Mouse (Mus musculus): Measurements from ENCODE around the gene Dcps. TPM values are rescaled to one million over a fixed set of nuclear protein-coding genes. Genes with fewer than 3 reads are reported as not detected.

Dcps gene
- polyA plus RNA-seq, 1 experiment from 2014 or later: 81.0 TPM

- no peak overlapping the region for H3K27ac ChIP-seq (replicated peaks; ENCODE audit: low read depth, low read length)
- no peak overlapping the region for H3K9ac ChIP-seq (replicated peaks; ENCODE audit: low read length)
- H3K4me2 ChIP-seq (ENCODE audit: low read length): no peak overlapping the region
- no peak for ATAC-seq (ENCODE audit: low FRiP score, low TSS enrichment)
- no peaks in the 10 kb centered on the region for H3K9me3 ChIP-seq (ENCODE audit: control insufficient read depth, low read length)
- no peak for DNase-seq
- WGBS: 94% methylated on average over 10 of the region's 10 CpGs
- H3K4me3 ChIP-seq (replicated peaks; ENCODE audit: low read depth, low read length): no peak overlapping the region
- H3K27me3 ChIP-seq (ENCODE audit: control insufficient read depth, insufficient read depth, low read length): no peaks in the 10 kb centered on the region
- H3K4me1 ChIP-seq (ENCODE audit: control insufficient read depth, insufficient read depth, low read length): no peaks in the 10 kb centered on the region
- H3K36me3 ChIP-seq (ENCODE audit: control insufficient read depth, insufficient read depth, low read length): peaks cover 16% of the 10 kb centered on the region; the same call in 1 of the 2 replicates
Measured at GRCm38 (mm10) chr9:35187351-35187903, 11.6 kb upstream of the Dcps start.

GRCm38 (mm10) chr9:35186430-35186829 lies 10.6 kb upstream of the Dcps start:
- Histone ChIP-seq H3K27ac (replicated peaks; ENCODE audit: low read depth, low read length) (no peak overlapping the region), H3K4me3 (replicated peaks; ENCODE audit: low read depth, low read length) (no peak overlapping the region), H3K4me2 (ENCODE audit: low read length) (no peak overlapping the region), H3K9ac (replicated peaks; ENCODE audit: low read length) (no peak overlapping the region), H3K27me3 (ENCODE audit: control insufficient read depth, insufficient read depth, low read length) (no peaks in the 10 kb centered on the region), H3K9me3 (ENCODE audit: control insufficient read depth, low read length) (no peaks in the 10 kb centered on the region), H3K4me1 (ENCODE audit: control insufficient read depth, insufficient read depth, low read length) (no peaks in the 10 kb centered on the region), H3K36me3 (ENCODE audit: control insufficient read depth, insufficient read depth, low read length) (peaks cover 16% of the 10 kb centered on the region; the same call in 1 of the 2 replicates)
- no peak for ATAC-seq (ENCODE audit: low FRiP score, low TSS enrichment)
- WGBS: 82% methylated on average over 4 of the region's 4 CpGs
- no peak for DNase-seq

GRCm38 (mm10) chr9:35183359-35183758 lies 7.5 kb upstream of the Dcps start:
- DNase-seq (no peak), ATAC-seq (ENCODE audit: low FRiP score, low TSS enrichment) (no peak)
- H3K4me3 ChIP-seq (replicated peaks; ENCODE audit: low read depth, low read length): no peak overlapping the region
- no peak overlapping the region for H3K27ac ChIP-seq (replicated peaks; ENCODE audit: low read depth, low read length)
- 64% methylated on average over 5 of the region's 5 CpGs for WGBS
- no peak overlapping the region for H3K9ac ChIP-seq (replicated peaks; ENCODE audit: low read length)
- H3K9me3 ChIP-seq (ENCODE audit: control insufficient read depth, low read length): no peaks in the 10 kb centered on the region
- H3K4me2 ChIP-seq (ENCODE audit: low read length): no peak overlapping the region
- H3K27me3 ChIP-seq (ENCODE audit: control insufficient read depth, insufficient read depth, low read length): no peaks in the 10 kb centered on the region
- H3K36me3 ChIP-seq (ENCODE audit: control insufficient read depth, insufficient read depth, low read length): 0 out of 2 replicates have a peak, but pooled peaks cover 9% of the 10 kb centered on the region
- H3K4me1 ChIP-seq (ENCODE audit: control insufficient read depth, insufficient read depth, low read length): no peaks in the 10 kb centered on the region

- 90% methylated on average over 2 of the region's 2 CpGs for WGBS
- no peak overlapping the region for H3K4me3 ChIP-seq (replicated peaks; ENCODE audit: low read depth, low read length)
- H3K9ac ChIP-seq (replicated peaks; ENCODE audit: low read length): no peak overlapping the region
- DNase-seq: no peak
- H3K27ac ChIP-seq (replicated peaks; ENCODE audit: low read depth, low read length): no peak overlapping the region
- H3K4me1 ChIP-seq (ENCODE audit: control insufficient read depth, insufficient read depth, low read length): no peaks in the 10 kb centered on the region
- no peaks in the 10 kb centered on the region for H3K9me3 ChIP-seq (ENCODE audit: control insufficient read depth, low read length)
- ATAC-seq (ENCODE audit: low FRiP score, low TSS enrichment): no peak
- 0 out of 2 replicates have a peak, but pooled peaks cover 7% of the 10 kb centered on the region for H3K36me3 ChIP-seq (ENCODE audit: control insufficient read depth, insufficient read depth, low read length)
- H3K27me3 ChIP-seq (ENCODE audit: control insufficient read depth, insufficient read depth, low read length): no peaks in the 10 kb centered on the region
- H3K4me2 ChIP-seq (ENCODE audit: low read length): no peak overlapping the region
Measured at GRCm38 (mm10) chr9:35182832-35183231, 7.0 kb upstream of the Dcps start.

- no peaks in the 10 kb centered on the region for H3K9me3 ChIP-seq (ENCODE audit: control insufficient read depth, low read length)
- ATAC-seq (ENCODE audit: low FRiP score, low TSS enrichment): peak; percentile 31; the same call in 1 of the 2 replicates
- no peaks in the 10 kb centered on the region for H3K27me3 ChIP-seq (ENCODE audit: control insufficient read depth, insufficient read depth, low read length)
- WGBS: 47% methylated on average over 14 of the region's 14 CpGs
- peak overlapping the region; percentile 56; the same call in 1 of the 2 replicates for H3K9ac ChIP-seq (replicated peaks; ENCODE audit: low read length)
- no peak for DNase-seq
- H3K36me3 ChIP-seq (ENCODE audit: control insufficient read depth, insufficient read depth, low read length): no peaks in the 10 kb centered on the region
- H3K4me1 ChIP-seq (ENCODE audit: control insufficient read depth, insufficient read depth, low read length): peaks cover 11% of the 10 kb centered on the region; the same call in 1 of the 2 replicates
- H3K27ac ChIP-seq (replicated peaks; ENCODE audit: low read depth, low read length): peak overlapping the region; percentile 86; the same call in 1 of the 2 replicates
- H3K4me2 ChIP-seq (ENCODE audit: low read length): peak overlapping the region; percentile 82
- peak overlapping the region; percentile 53 for H3K4me3 ChIP-seq (replicated peaks; ENCODE audit: low read depth, low read length)
Measured at GRCm38 (mm10) chr9:35176124-35176659, 331 bp upstream of the Dcps start.

GRCm38 (mm10) chr9:35173331-35173730 lies 2.5 kb downstream of the Dcps start:
- Histone ChIP-seq H3K9me3 (ENCODE audit: control insufficient read depth, low read length) (no peaks in the 10 kb centered on the region), H3K36me3 (ENCODE audit: control insufficient read depth, insufficient read depth, low read length) (peaks cover 9% of the 10 kb centered on the region; the same call in 1 of the 2 replicates), H3K27ac (replicated peaks; ENCODE audit: low read depth, low read length) (no peak overlapping the region), H3K9ac (replicated peaks; ENCODE audit: low read length) (no peak overlapping the region), H3K27me3 (ENCODE audit: control insufficient read depth, insufficient read depth, low read length) (no peaks in the 10 kb centered on the region), H3K4me2 (ENCODE audit: low read length) (no peak overlapping the region), H3K4me1 (ENCODE audit: control insufficient read depth, insufficient read depth, low read length) (peaks cover 11% of the 10 kb centered on the region; the same call in 1 of the 2 replicates), H3K4me3 (replicated peaks; ENCODE audit: low read depth, low read length) (no peak overlapping the region)
- DNase-seq (no peak), ATAC-seq (ENCODE audit: low FRiP score, low TSS enrichment) (no peak)
- 94% methylated on average over 1 of the region's 1 CpGs for WGBS

GRCm38 (mm10) chr9:35170071-35170470 lies 5.8 kb downstream of the Dcps start:
- Histone ChIP-seq H3K9ac (replicated peaks; ENCODE audit: low read length) (no peak overlapping the region), H3K9me3 (ENCODE audit: control insufficient read depth, low read length) (no peaks in the 10 kb centered on the region), H3K4me2 (ENCODE audit: low read length) (no peak overlapping the region), H3K4me3 (replicated peaks; ENCODE audit: low read depth, low read length) (no peak overlapping the region), H3K4me1 (ENCODE audit: control insufficient read depth, insufficient read depth, low read length) (peaks cover 7% of the 10 kb centered on the region; the same call in 1 of the 2 replicates), H3K36me3 (ENCODE audit: control insufficient read depth, insufficient read depth, low read length) (peaks cover 9% of the 10 kb centered on the region; the same call in 1 of the 2 replicates), H3K27me3 (ENCODE audit: control insufficient read depth, insufficient read depth, low read length) (no peaks in the 10 kb centered on the region), H3K27ac (replicated peaks; ENCODE audit: low read depth, low read length) (no peak overlapping the region)
- ATAC-seq (ENCODE audit: low FRiP score, low TSS enrichment): no peak
- WGBS: 94% methylated on average over 7 of the region's 7 CpGs
- DNase-seq: no peak

- Histone ChIP-seq H3K36me3 (ENCODE audit: control insufficient read depth, insufficient read depth, low read length) (peaks cover 15% of the 10 kb centered on the region), H3K4me1 (ENCODE audit: control insufficient read depth, insufficient read depth, low read length) (no peaks in the 10 kb centered on the region), H3K9ac (replicated peaks; ENCODE audit: low read length) (no peak overlapping the region), H3K27ac (replicated peaks; ENCODE audit: low read depth, low read length) (no peak overlapping the region; the same call in 1 of the 2 replicates), H3K4me2 (ENCODE audit: low read length) (no peak overlapping the region), H3K27me3 (ENCODE audit: control insufficient read depth, insufficient read depth, low read length) (no peaks in the 10 kb centered on the region), H3K9me3 (ENCODE audit: control insufficient read depth, low read length) (no peaks in the 10 kb centered on the region), H3K4me3 (replicated peaks; ENCODE audit: low read depth, low read length) (no peak overlapping the region)
- peak; percentile 60; the same call in 1 of the 2 replicates for ATAC-seq (ENCODE audit: low FRiP score, low TSS enrichment)
- WGBS: 19% methylated on average over 9 of the region's 9 CpGs
- DNase-seq: peak; percentile 39
Measured at GRCm38 (mm10) chr9:35166798-35167635, 8.8 kb downstream of the Dcps start.

All from midbrain, embryonic 14.5 days (tissue).